Mouse (Mus musculus) layer of hippocampus, postnatal 10 days (tissue): ENCODE results near the gene Tmem150b. TPM values are rescaled to one million over a fixed set of nuclear protein-coding genes. Genes with fewer than 3 reads are reported as not detected.
A peak's percentile ranks its signal among the peaks of the same experiment; 100 is the strongest.

Experiments used
- DNase-seq, 2 experiments: peaks; one replicate each; pipeline ENCODE4 v3.0.0; 2021; ENCODE audit warnings: low spot score in 2 of 2
- long read RNA-seq: library from polyadenylated mRNA; stranded (forward); transcript quantifications from one replicate; pipeline ENCODE4 v2.0.0, GENCODE M21; 2023
- total RNA-seq, 2 experiments: library from RNA; stranded (reverse); gene quantifications; 2 replicates each; pipeline ENCODE4 v1.2.3; 2021

Tmem150b gene
- not detected for total RNA-seq
- long read RNA-seq: 0 reads

DNA sequence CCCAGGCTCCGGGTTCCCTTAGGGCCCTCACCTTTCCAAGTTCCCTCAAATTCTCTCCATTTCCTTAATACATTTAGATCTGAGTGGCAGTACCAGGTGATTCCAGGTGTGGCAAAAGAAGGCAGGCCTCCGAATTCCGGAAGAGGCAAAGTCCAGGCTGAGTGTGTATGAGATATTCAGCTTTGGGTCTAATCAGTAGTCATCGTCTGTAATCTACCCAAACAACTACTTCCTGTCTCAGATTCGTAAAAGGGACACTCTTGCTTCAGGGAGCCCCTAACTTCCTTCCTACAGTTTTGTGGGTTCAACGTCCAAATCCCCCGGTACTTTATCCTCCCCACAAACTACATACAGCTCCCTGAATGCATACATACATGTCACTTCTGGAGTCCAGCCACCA is at the start of gene Tmem150b:
Gene Tmem150b (minus strand): TSS at position 81 of the 400 bp plus-strand sequence.
- DNase-seq: no peak

- no peak for DNase-seq
These were observed 46.2 kb upstream of the Tmem150b start, which contains the start of gene Fam71e2 for GRCm38 (mm10) chr7:4771202-4771601. Fam71e2 (minus strand) TSS chr7:4771302.

DNA sequence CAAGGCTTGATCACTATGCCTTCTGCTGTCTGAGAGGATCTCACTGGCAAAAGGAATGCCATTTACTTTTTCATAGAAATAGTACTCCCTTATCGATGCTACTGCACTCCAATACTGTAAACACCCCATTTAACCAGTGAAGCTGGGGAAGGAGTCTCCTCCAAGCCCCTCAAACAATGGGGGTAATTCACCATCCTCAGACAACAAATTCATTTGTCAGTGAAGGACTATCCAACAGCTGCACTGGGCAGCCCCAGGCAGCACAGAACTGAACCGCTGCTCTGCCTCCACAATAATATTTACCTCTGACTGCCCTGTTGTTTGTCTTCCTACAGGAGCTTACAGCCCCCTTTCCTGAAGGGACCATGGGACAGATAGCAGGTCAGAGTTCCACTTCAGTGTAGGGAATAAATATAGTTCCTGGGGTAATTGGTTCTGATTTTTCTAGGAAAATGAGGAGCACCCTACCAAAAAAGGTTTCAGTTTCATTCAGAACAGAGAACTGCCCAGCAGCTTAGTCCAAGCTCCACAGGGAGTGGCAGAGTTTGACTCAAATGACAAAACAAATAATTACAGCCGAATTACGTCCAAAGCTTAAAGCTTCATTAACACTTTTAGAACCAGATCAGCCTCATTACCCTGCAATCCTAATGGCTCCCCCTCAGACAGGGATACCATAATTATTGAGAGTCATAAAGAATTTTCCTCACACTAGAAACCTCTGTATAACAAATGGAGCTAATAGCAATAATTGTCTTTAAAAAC is 40.1 kb upstream of the Tmem150b start:
- no peak for DNase-seq

GRCm38 (mm10) chr7:4759670-4760069 is 34.6 kb upstream of the Tmem150b start:
- no peak for DNase-seq

DNA sequence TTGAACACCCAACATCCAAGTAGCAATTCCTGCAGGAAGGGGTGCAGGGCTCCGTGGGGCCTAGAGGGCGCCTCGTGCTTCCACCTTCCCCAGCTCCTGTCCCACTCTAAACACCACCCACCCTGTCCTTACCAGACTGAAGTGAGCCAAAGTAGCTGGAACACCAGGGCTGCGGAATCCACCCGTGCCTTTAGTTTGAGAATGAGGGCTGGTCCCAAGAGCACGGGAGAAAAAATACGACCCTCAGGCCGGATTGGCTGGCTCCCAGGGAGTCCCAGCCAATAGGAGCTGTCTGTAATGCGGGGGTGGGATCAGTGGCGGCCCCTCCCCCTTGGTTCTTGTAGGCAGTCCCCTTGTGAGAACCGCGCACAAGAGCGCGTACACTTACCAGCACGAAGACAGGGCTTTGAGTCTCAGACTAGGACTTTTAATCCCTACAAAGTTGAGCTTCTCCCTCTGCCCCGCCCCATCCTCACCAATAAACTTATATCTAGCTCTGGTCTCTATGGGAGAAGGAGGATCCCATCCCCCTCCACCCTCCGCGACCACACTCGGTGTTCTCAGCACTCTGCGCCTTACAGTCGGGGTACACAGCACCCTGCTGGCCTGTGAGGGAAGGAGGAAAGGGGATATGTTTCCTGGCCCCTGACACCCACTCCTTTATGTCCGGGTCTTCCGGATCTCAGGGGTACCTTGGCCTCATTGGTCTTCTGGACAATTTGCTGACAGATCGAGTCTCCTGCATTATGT is 27.9 kb upstream of the Tmem150b start, which contains the start of gene Cox6b2:
Gene Cox6b2 (minus strand): TSS at position 274 of the 750 bp plus-strand sequence.
- DNase-seq: peak; percentile 58 to 70

DNA sequence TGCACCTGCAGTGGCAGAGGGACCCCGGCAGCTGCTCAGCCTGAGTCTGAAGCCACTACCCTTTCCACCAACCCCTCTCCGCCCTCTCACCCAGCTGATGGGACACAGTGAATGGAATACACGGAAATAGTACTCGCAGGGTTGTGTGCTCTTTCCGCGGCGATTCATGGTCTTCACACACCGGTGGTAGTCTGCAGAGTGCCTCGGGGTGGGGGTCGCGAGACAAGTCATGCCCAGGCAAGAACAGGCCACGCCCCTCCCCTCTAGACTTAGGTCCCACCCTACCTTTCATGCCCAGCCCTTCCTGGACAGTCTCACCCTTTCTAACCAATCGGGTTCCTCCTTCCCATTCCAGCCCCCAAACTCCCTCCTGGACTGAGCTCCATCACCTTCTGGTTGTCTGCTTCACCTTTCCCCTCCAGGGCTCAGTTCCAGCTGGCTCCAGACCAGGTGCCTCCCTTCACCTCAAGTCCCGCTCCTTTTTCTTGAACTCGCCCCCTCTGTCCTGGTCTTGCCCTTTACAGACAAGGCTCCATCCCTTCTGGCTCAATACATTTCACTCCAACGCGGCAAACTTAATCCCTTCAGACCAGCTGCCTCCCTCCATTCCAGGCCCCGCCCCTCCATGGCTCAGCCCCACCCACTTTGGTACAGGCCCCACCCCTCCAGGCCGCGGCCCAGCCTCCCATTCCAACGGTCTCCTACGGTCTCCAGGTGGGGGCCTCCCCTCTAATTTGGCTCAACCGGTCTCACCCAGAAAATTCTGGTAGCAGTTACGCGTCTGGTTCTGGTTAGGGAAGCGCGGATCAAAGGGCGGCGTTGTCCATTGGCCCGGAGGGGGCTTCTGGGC is 27.1 kb upstream of the Tmem150b start:
- DNase-seq: no peak

DNA sequence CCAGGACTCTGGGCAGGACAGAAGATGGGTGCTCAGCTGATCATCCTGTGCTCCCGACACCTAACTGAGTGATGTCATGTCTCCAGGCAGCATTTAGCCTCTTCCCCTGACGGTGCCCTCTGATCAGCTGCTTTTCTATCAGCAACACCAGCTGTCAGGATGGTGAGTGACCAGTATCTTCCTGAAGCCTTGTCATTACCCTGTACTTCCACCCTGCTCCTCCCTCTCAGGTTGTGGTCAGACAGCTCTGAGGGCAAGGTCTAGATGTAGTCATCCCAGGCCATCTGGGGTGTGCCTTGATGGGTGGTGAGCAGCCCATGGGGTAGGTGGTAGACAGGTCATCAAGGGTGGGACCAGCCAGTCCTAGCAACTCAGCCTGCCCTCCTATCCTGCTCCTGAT is 24.1 kb upstream of the Tmem150b start:
- no peak for DNase-seq

DNA sequence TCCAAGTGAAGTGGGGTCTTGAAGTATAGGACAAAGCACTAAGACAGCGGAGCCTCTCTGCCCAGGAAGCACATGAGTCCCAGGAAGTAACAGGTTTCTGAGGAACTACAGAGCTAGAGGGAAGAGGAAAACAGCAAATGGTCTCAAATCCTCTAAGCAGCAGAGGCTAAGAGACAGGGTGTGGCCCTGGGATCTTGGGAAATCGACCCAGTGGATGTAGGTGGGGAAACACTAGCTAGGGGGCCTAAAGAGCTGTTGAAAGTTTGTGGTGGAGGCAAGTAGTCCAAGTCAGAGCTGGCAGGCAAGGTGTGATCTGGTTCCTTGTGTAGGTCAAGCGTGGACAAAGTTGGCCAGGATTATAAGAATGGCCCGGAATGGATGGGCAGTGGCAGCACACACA is 23.3 kb upstream of the Tmem150b start:
- no peak for DNase-seq

GRCm38 (mm10) chr7:4747156-4747899 is 22.3 kb upstream of the Tmem150b start:
- no peak for DNase-seq

DNA sequence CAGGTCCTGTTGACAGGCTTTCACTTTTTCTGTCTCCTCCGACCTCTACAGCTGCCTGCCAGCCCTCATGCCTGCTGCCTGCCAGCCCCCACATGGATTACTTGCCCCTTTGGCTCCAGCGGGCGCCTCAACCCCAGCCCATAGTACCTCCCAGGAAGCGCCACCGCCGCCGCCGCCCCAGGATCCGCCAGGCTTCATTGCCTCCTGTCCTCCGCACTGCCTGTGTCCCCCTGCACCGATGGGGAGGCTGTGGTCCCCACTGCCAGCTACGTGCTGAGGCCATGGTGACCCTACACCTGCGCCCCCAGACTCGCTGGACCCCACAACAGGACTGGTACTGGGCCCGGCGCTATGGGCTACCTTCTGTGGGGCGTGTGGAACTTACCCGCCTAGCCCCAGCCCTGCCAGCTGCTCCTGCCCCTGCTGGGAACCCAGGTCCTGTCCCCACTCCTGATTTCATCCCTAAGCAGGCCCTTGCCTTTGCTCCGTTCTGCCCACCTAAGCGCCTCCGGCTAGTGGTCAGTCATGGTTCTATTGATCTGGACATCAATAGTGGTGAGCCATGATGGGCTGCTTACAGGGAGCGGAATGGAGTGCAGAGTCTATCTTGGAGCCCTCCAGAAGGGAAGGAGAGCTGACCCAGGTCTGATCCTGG is 21.4 kb upstream of the Tmem150b start:
- DNase-seq: no peak

DNA sequence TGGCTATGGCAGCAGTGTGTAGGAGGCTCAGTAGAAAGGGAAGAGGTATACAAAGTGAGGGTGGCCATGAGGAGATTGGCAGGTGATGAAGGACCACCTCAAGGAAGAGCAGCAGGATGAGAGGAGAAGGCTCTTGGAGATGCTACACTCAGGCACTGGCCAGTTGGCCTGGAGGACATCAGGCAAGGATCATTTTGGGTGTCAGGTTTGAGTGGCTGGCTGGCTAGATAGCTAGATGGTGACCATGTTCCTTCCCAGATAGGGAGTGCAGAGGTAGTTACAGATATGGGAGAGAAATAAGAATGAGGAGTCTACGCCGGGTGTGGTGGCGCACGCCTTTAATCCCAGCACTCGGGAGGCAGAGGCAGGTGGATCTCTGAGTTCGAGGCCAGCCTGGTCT is 19.8 kb upstream of the Tmem150b start:
- no peak for DNase-seq

DNA sequence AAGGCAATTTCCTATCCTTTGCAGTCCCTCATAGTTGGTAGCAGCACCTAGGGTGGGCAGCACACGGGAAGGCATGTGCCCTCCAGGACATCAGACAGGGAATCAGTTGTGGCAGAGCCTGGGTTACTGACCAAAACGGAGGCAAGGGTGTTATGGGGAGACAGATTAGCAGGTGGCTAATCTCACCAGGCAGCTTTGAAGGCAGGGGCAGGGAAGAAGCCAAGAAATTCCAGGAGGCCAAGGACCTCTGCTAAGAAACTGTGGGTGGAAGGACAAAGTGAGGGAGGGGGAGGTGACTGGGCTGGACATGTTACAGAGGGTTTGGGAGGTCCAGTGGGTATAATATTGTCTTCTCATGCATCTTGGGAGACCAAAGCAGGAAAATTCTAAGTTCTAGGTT is 18.3 kb upstream of the Tmem150b start:
- DNase-seq: no peak

- DNase-seq: no peak
These were observed 17.4 kb upstream of the Tmem150b start for GRCm38 (mm10) chr7:4742482-4742819.

DNA sequence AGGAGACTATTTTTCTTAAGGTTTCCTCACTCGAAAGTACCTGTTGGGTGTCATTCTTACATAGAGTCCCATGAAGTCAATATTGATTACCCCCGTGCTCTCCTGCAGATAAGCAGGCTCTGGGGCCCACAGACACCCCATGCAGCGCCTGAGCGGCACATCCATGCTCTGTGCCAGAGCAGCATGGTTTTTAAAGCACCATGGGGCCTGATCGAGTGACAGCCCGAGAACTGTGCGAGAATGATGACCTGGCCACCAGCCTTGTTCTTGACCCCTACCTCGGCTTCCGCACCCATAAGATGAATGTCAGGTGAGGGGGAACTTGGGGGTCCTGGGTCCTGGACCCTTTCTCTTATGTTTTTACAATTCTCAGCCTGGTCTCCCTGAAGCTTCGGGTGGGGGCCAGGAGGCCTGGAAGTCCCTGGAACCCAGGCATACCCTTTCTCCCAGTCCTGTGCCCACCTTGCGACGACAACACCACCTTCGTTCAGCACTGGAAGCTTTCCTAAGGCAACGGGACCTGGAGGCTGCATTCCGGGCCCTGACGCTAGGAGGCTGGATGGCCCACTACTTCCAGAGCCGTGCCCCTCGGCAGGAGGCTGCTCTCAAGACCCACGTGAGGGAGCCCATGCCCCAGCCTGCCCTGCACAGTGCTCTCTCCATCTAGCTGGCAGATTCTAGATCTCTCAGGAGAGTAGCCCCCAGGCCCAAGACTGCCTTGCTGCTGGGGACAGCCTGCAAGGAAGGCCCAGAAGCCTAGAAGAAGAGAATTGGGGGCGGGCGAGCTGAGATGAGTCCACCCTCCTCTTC is 16.8 kb upstream of the Tmem150b start:
- no peak for DNase-seq

GRCm38 (mm10) chr7:4741151-4741550 is 16.1 kb upstream of the Tmem150b start:
- DNase-seq: peak; percentile 46 to 51

DNA sequence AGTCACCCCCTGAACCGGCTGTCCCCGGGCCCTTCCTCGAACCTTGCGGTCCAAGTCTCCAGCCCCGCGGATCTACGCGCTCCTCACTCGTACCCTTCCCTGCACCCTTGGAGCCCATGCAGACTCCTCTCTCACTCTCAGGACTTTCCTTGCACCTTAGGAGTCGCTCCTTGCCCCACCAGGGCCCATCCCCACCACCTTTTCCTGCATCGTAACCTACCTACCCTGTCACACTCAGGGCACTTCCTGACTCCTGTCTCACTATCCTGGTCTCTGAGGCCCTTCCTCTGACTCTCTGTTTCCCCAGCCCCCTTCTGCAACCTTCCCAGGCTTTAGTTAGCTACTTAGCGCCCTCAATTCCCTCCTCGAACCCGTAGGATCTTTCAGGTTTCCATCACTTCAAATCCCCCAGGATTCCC is 15.3 kb upstream of the Tmem150b start:
- no peak for DNase-seq

DNA sequence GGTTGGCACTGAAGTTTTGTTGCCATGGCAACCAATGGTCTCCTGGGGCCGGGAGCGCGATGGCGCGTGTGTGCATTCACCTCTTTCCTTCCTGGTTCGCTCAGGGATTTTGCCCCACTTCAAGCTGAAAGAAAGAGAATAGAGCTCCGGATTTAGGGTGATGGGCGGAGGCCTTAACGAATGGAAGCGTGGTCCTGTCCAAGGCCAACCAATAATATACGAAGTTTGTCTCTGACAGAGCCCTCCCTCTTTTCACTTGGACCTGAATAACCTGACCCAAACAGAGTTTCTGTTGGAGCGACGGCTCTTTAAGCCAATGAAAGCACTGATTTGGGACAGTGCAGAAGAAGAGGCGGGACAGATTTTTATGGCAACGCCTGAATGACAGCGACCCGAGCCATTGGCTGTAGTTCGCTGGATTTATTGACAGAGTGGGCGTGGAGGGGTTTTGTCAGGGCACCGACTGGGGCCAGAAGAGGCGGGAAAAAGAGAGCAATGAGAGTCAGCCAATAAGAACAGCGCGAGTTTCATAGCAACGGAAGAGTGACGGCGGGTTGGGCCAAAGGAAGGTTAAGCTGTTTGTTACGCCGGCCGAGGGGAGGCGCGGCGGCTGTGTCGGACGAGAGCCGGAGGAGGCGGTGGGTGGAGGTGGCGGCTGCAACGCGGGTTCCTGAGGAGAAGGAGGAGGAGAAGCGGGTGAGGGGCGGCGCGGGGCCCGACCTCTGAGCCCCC is 14.7 kb upstream of the Tmem150b start, which contains the start of gene Kmt5c:
Gene Kmt5c (plus strand): TSS at position 572 of the 732 bp plus-strand sequence.
- peak; percentile 97 for DNase-seq

GRCm38 (mm10) chr7:4739041-4739543 is 14.0 kb upstream of the Tmem150b start:
- no peak for DNase-seq
